Mouse (Mus musculus) liver, adult 2 months (tissue): ENCODE measurements around the gene Zfp367.

Experiments
- CTCF ChIP-seq: fragments of 200-500 bp; IDR thresholded peaks from 2 replicates; pipeline ENCODE4 v1.5.1; 2011; ENCODE audit warnings: low read depth, low read length, control low read depth
- POLR2A ChIP-seq: fragments of 200-500 bp; IDR thresholded peaks from 2 replicates; pipeline ENCODE4 v1.6.1; 2011; ENCODE audit warnings: low read length, control low read depth; ENCODE audit not compliant: insufficient read depth; ENCODE audit errors: extremely low read depth

DNA sequence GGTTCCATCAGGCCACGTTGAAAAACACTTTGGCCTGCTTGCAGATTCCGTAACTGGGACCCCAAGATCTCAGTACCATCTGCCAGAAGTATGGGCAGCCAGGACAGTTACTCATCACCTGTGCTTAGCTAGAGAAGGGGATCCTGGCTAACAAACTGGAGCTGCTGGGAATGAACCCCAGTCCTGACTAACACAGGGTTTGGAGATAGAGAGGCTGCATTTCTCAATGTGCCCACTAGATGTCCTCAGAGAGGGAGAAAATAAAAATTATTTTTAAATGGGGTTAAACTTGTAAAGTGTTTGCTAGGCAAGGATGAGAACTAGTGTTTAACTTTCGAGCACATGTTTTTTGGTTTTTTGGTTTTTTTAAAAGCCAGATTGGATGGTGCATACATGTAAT lies 52.8 kb downstream of the Zfp367 start:
- TF ChIP-seq CTCF (peak; percentile 17; the same call in 1 of the 2 replicates), POLR2A (no peak)
